Mouse (Mus musculus) gonadal fat pad, adult 2 months (tissue): Measurements from ENCODE around the gene Selenoh. TPM values are rescaled to one million over a fixed set of nuclear protein-coding genes. Genes with fewer than 3 reads are reported as not detected.

ENCODE experiments used
- DNase-seq: peaks from one replicate; pipeline ENCODE4 v3.0.0-alpha.2; 2012; ENCODE audit warnings: low read depth
- polyA plus RNA-seq: library from polyadenylated mRNA; depleted of rRNA; stranded (reverse); fragments of >200 nt; gene quantifications from 2 replicates; pipeline ENCODE4 v1.2.3, GENCODE M21; 2012; rRNA removed

The Selenoh gene
- polyA plus RNA-seq, result 40.7 and 40.9 TPM in 2 replicates

DNA sequence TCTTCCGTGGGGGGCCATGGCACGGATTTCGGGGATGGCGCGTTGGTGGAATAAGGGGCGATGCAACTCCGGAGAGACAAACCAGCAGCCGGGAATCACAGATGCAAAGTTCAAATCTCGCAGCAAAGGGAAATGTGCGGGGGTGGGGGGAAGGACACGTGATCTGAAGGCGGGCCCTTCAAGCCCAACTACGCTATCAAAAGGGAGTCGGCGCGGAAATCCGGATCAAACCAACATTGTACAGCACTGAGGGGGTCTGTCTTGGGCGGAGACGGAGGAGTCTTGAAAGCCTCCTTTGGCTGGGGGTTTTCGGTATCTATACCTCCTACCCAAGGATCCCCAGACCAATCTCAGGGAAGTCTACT is at the start of gene Selenoh:
TSS of gene Selenoh (minus strand) at position 202 of the 365 bp plus-strand sequence.
- DNase-seq, result no peak

DNA sequence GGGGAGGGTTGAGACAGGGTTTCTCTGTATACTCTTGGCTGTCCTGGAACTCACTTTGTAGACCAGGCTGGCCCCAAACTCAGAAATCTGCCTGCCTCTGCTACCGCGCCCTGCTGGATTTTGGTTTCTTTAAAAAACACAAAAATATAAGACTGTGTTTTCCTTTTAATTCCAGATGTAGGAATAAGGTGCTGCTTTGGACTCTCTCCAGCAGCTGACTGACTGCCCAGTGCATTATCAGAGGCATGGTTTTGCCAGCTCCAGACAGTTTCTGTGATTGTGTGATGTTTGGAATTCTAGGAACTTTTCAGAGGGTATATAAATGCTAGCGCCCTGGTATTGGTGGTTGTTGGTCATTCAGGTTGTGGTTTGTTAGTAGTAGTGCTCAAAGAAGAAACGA is 46.8 kb upstream of the Selenoh start:
- DNase-seq, result no peak

GRCm38 (mm10) chr2:84716423-84717355 is 46.1 kb upstream of the Selenoh start:
- no peak for DNase-seq

DNA sequence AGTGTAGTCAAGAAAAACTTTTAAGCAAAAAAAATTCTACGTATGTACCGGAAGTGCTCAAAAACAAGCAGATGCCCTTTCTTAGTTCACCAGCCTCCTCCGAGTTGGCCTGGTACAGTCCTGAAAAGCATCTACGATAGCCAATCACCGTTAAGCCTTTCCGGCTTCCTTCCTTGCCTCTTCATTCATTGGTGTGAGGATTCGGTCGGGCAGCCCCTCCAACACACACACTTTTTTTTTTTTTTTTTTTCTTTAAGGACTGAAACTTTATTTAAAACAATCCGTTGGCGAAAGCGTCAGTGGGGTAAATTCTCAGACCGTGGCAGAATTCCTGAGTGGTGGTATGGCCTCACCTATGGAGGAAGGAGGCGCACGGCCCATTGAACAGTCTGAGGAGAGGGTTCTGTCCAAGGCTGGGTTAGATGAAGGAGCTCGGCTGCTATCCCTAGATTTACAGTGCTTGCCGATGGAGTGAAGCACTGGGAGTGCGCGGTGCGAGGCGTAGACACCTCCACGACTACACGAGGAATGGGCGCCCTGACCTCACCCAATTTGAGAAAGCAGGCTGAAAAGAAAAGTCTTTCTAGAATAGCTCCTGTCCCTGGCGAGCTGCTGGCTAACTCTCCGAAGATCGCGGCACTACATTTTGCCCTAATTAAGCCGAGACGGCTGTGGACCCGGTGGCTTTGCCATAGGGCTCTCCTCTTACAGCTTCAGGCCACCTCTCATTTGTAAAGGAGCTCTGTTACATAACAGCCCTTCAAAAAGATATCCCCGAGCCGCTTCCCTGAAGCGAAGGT is 45.2 kb upstream of the Selenoh start:
- DNase-seq, result peak; percentile 79

GRCm38 (mm10) chr2:84714811-84715561 is 44.4 kb upstream of the Selenoh start, which contains the start of gene Zdhhc5:
TSS of gene Zdhhc5 (minus strand) at chr2:84715180.
- no peak for DNase-seq

GRCm38 (mm10) chr2:84714422-84714810 is 43.8 kb upstream of the Selenoh start:
- DNase-seq, result no peak

GRCm38 (mm10) chr2:84711898-84712297 is 41.3 kb upstream of the Selenoh start:
- no peak for DNase-seq

DNA sequence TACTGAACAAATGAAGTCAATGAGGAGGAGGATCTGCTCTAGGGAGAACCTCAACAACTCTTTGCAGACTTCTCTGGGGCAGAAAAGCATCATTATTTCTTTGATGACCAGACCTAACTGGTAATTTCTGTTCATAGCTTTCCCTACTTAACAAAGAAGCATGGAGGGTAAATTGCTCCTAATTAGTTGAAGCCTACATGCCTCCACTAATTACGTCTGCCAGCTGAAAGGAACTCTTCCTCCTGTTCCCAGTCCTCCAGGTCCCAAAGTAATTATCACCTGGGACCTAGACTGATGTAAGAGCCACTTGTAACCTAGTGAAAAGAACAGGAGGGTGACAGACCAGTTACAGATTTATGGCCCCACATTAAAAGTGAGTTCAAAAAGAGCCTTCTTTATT is 37.0 kb upstream of the Selenoh start:
- no peak for DNase-seq

DNA sequence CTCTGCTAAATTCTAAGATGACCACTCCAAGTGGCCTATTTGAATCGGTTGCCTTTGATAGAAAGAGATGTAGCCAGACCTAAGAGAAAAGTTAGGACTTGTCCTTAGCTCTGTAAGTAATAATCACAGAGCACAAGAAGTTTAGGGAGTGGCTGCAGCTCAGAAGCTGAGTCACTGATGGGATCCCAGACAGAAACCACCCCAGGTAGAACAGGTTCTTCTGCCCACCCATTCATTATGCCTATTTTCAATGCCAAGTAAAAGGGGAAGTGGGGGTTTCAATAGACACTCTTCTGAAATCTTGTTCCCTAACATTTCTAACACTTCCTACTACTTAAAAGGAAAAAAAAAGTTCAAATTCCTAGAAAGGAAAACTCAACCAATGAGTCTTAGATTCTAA is 34.7 kb upstream of the Selenoh start:
- DNase-seq, result no peak

- no peak for DNase-seq
These were observed 33.8 kb upstream of the Selenoh start for GRCm38 (mm10) chr2:84704329-84704728.

GRCm38 (mm10) chr2:84703497-84703896 is 32.9 kb upstream of the Selenoh start:
- DNase-seq, result no peak

DNA sequence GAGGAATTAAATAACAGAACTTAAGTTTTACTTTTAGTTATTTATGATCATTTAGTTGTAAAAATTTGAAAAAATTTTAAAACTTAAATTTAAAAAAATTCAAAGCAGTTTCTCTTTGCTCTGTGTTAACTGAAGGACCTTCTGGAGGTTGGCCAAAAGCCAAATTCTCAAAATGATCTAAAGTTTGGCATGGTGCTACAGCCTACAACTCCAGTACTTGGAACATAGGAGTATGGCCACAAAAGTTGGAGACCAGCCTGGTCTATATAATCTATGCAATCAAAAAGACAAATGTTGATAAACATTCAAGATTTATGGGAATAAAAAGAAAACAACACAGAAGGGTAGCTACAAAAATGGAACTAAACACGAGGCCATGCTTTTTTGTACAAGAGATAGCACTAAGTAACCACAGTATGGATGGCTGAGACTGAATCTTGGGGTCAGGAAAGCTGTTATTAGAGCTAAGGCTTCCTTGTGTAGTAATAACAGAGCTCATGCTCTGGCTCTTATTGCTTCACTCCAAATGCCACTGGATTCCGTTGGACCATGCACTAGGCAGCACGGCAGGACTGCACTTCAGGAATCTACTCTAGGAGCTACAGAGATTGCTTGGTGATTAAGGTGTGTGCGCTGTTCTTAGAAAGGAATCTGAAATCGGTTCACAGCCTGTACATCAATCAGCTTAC is 24.6 kb upstream of the Selenoh start:
- DNase-seq, result no peak

DNA sequence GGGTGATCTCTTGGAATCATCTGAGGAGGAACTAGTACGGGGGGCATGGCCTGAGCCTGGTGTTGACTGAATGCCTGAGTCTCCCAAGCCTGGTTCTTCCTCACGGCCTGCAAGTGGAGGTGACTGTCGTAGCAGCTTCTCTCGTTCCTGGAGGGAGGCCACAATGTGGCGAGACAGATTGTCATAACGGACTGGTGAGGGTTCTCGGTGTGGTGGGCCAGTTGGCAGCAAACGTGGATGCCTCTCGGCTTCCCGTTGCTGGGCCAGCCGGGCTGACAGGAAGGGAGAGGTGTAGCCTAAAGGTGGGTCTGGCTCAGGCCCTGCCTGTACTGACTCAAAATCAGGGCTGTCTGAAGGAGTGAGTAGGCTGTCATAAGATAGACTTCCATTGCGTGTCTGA is 19.5 kb upstream of the Selenoh start:
- DNase-seq, result no peak

- no peak for DNase-seq
These were observed 17.7 kb upstream of the Selenoh start for GRCm38 (mm10) chr2:84688080-84688844.

DNA sequence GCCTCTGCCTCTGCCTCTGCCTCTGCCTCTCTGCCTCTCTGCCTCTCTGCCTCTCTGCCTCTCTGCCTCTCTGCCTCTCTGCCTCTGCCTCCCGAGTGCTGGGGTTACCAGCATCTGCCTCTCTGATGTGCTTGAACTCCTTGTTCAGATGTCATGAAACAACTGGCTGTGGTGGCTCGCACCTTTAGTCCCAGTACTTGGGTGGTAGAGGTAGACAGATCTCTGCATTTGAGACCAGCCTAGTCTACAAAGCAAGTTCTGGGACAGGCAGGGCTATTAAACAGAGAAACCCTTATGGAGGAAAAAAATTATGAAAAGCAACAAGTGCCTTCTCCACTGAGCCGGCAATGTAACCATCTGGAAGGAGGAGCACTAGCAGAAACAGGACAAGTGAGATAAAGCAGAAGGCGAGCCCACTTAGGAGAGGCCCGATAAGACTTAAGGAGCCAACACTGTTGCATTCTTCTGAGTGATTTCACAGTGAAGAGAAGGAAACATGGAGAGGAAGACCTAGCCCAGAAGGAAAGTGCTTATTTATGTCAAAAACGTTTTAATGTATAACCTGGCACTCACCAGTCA is 12.1 kb upstream of the Selenoh start:
- no peak for DNase-seq

GRCm38 (mm10) chr2:84679016-84679415 is 8.4 kb upstream of the Selenoh start, which contains the start of gene Tmx2:
TSS of gene Tmx2 (minus strand) at chr2:84679140.
- no peak for DNase-seq

DNA sequence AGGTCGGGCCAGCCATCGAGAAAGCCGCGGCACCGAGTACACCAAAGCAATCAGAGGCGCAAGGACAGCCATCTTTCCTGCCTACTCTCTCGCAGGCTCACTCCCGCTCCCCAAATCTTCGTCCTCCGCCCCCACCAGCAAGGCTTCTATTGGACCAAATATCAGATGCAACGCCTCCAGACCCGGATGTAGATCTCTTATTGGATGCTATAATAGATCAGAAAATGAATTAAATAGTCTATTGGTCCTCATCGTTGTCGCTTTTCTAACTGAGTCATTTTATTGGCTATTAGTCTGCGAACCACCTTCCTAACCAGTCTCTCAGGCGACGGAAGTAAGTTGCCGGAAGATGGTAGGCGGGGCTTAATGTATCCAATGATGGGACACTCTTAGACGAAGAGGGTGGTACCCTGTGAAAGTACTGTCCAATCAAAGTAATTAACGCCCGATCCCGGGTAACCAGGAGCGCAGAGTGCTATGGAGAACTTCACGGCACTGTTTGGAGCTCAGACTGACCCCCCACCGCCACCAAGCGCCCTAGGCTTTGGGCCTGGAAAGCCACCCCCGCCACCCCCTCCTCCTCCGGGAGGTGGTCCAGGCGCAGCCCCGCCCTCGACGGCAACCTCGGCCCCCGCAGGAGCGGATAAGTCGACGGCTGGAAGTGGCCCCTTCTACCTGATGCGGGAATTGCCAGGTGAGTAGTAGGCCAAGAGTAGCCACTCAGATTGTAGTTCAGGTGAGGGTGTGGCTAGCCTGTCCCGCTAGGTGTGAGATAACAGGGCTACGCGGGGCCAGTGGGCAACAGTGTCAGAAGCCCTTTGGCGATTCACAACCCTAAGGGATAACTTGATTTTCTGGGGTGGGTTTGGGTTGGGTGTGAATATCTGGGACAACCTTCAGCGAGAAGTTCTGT is 7.7 kb upstream of the Selenoh start, which contains the start of the genes Gm28635 and Med19:
TSS of gene Gm28635 (minus strand) at position 74 of the 913 bp plus-strand sequence.
TSS of gene Med19 (plus strand) at position 435 of the 913 bp plus-strand sequence.
- peak; percentile 99 for DNase-seq

DNA sequence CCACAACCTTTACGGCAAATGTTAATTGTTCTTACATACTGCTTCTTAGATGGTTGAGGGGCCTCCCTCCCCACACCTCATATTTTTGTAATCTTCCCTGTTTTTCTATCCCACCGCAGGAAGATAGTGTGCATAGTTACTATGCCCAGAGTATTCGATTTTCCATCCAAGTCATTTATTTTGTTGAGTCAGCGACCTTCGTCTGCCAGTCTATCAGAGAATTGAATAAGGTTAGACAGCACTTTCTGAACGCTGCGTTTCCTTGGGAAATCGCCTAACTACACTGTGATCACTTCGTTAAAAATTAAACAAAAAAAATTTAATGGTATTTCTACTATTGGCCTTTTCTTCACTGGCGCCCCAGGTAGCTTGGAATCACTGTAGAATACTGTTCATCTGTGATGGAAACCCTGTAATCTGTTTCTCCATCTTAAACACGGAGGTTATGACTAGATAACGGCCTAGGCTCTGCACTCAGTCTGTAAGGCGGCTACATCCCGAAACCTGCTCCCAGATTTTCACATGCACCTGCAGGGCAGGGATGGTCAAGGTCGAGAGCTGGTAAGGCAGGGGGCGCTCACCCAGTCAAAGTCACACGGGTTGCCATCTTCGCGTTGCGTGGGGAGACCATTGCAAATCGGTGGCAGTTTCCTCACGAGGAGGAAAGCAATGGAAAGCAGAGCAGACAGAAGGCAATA is 6.8 kb upstream of the Selenoh start:
- no peak for DNase-seq
